Mouse (Mus musculus) ovary, adult 2 months (tissue): Measurements from ENCODE around the gene Ncor2. TPM values are rescaled to one million over a fixed set of nuclear protein-coding genes. Genes with fewer than 3 reads are reported as not detected.

Experiments used
- polyA plus RNA-seq: library from polyadenylated mRNA; depleted of rRNA; stranded (reverse); fragments of >200 nt; gene quantifications from 2 replicates; pipeline ENCODE4 v1.2.3, GENCODE M21; 2012; rRNA removed

Gene Ncor2
- 83.8 and 89.7 TPM in 2 replicates for polyA plus RNA-seq

GRCm38 (mm10) chr5:125179007-125179734, at the start of gene Ncor2:
TSS of gene Ncor2 (minus strand) at chr5:125179219.

GRCm38 (mm10) chr5:125002969-125003872, 175.8 kb downstream of the Ncor2 start, which contains the start of gene Rflna:
TSS of gene Rflna (plus strand) at chr5:125003221.

Other genes starting within 250 kb of the Ncor2 start
- 7.5 and 9.0 TPM in 2 replicates for gene Rflna, start 176.0 kb downstream of the Ncor2 start, polyA plus RNA-seq
- 880 and 1,225 TPM in 2 replicates for gene Scarb1, start 161.9 kb upstream of the Ncor2 start, polyA plus RNA-seq
- gene Gm10382, start 210.1 kb upstream of the Ncor2 start, polyA plus RNA-seq: 0.47 and 0.92 TPM in 2 replicates
- 1,127 and 1,227 TPM in 2 replicates for gene Ubc, start 211.0 kb upstream of the Ncor2 start, polyA plus RNA-seq